Mouse (Mus musculus) megakaryocyte progenitor cell, adult 5-6 weeks (primary cell): ENCODE measurements at regions not wholly inside any gene's neighbourhood (a gene's known extent, or its start where the extent isn't known, plus 50 kb on each side); places are given as distances from the start of the nearest gene placed in this dataset.

ENCODE experiments used
- ATAC-seq: replicated peaks from 2 replicates; pipeline ENCODE4 v1.8.0; 2016; ENCODE audit warnings: mild to moderate bottlenecking, moderate TSS enrichment, inconsistent platforms; ENCODE audit not compliant: poor library complexity

GRCm38 (mm10) chr4:148723208-148723607 lies 80.1 kb downstream of the Gm572 start:
- no peak for ATAC-seq

DNA sequence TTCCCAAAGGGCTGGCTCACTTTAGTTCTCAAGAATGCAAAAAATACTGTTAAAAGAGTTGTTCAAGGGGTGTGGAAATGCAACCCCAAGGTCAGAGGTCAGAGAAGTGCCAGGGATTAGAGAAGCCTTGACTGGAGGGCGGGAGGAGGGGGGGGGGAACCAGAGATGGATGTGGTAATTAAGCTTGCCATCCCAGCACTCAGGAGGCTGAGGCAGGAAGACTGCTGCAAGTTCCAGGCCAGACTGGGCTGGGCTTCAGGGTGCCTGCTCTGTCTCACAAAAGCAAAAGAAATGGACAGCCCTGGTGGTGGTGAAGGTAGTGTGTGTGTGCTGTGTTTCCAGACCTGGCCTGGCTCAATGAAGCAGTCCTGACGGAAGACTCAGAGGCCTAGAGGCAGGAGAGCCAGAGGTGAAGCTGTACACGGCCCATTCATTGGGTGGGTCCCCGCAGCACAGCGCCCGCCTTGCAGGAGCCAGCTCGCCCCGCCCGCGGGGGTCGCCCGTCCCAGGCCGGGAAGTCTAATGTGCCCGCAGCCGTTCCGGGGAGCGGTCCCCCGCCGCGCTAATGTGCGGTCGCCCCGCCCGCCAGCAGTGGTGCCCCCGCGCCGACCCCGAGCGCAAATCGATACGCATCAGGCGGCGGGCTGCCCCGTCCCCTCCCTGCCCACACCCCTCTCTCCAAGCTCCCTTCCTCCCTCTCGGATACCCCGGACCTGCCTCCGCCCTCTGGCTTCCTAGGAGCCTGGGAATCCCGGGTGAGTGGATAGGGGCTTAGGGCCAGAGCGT lies 80.1 kb upstream of the Casz1 start:
- ATAC-seq, result no peak

GRCm38 (mm10) chr4:148728800-148729199 lies 75.4 kb upstream of the Casz1 start:
- ATAC-seq, result no peak

DNA sequence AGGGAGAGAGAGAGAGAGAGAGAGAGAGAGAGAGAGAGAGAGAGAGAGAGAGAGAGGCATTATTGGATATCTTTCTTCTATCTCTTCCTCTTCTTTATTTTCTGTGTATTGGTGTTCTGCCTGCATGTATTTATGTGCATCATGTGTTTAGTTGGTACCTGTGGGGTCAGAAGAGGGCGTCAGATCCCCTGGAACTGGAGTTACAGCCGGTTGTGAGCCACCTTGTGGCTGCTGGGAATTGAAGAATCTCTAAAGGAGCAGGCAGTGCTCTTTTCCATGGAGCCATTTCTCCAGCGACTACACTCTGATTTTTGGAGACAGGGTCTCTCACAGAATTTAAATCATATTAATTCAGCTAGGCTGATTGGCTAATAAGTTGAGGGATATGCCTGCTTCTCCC lies 72.6 kb upstream of the Casz1 start:
- no peak for ATAC-seq

DNA sequence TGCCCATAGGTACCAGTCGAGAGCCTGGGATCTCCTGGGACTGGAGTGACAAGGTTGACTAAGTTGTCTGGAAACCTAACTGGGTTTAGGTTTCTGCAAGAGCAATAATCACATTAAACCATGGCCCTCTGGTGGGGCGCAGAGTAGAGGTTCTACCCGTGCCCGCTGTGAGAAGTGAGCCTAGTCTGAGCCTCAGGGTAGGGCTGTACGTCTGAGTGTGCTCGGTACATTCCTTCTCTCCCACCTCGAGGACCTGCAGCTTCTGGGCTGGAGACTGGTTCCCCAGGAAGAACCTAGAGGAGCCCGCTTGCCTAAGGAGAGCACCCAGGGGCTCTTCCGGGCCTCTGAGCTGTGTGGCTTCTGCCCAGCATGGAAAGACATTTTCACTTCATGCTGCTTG lies 70.2 kb upstream of the Casz1 start:
- ATAC-seq, result no peak

- ATAC-seq, result no peak
Observed at GRCm38 (mm10) chr4:148734547-148734946, 69.7 kb upstream of the Casz1 start.

DNA sequence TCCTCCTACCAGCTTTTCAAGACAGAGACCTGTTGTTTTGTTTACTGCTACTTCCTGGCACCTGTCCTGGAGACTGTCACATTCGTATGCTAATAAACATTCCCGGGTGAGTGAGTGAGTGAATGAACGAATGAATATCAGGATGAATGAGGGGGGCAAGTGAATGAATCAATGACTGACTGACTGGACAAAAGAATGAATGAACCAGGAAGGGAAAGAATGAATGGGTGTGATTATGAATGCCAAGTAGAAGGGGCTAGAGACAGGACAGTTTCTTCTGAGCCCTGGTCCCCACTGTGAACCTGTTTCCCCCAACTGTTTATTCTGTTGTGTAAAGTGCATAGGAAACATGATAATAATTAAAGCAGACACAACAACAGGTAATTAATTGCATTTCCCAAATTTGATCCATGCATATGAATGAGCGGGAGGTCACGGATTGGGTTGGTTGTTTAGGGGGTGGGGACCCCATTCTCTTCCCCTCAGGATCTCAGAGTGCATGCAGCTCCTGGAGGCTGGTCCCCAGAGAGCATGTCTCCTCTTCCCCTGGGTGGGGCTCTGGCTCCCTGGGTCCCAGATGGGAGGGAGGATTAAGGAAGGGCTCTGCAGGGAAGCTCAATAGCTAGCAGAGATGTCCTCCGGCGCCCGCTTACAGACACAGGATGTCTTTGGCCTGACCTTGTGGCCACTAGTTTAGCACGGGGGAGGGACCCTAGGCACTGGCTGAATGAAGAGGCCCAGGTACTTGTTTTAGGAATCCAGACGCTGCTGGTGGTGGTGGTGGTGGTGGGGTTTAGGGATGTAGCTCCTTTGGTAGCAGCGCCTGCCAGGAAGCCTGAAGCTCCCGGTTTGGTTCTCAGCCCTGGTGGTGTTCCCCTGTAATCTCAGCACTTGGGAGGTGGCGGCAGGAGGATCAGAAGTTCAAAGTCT lies 65.4 kb upstream of the Casz1 start:
- no peak for ATAC-seq

- peak; percentile 88 for ATAC-seq
Observed at GRCm38 (mm10) chr4:148742549-148743413, 61.4 kb upstream of the Casz1 start.

DNA sequence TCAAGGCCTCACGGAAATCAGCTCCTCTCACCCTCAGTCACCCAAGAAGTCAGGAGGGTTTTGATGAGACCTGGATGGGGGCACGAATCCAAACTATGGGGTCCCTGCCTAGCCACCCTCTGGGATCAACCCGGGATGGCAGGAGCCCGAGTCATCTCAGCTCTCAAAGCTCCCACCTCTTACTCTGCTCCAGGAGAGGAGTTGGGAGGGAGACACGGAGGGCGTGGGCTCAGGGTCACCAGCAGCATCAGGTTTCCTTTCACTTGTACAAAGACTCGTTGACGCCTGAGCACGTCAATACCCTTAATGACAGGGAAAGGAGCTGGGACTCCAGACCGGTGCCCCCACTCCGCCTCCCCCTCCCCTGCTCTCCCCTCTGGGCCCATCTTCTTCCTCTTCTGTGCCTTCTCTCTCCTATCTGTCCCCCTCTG lies 60.8 kb upstream of the Casz1 start:
- no peak for ATAC-seq

- no peak for ATAC-seq
Observed at GRCm38 (mm10) chr4:148744053-148744452, 60.2 kb upstream of the Casz1 start.

- ATAC-seq, result no peak
Observed at GRCm38 (mm10) chr4:148746460-148747314, 57.5 kb upstream of the Casz1 start.

DNA sequence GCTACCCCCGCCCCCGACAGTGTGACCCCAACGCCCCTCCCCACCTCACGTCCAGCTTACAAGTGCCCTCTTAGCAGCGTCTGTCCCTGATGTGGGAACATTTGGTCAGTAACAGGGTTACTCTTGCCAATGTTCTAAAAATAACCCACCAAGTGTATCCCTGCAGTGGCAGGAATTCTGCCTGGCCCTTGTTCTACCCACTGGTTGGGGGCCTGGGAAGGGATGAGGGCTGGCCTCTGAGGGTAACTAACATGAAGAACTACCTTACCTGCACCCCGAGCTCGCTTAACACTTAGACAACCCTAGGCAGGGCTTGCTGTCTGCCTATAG lies 56.9 kb upstream of the Casz1 start:
- no peak for ATAC-seq

DNA sequence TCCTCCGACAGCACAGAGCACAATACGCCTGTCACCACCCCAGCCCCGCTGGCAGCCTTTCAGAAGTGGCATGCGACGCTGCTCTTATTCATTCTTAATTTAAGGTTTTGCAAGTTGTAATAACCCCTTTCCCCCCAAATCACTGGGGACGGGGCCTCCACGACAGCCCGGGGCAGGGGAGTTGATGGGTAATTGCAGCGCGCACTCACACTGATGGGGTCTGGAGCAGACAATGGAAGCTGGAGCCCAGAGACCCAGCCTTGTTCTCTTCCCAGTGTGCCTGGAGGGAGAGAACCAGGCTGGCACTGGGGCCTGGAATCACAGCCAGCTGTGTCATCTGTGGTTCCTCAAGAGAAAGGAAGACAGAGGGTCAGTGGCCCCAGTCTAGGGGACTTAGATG lies 54.2 kb upstream of the Casz1 start:
- no peak for ATAC-seq

GRCm38 (mm10) chr4:148751591-148751990 lies 52.6 kb upstream of the Casz1 start:
- ATAC-seq, result no peak

GRCm38 (mm10) chr4:148752360-148753093 lies 51.7 kb upstream of the Casz1 start:
- no peak for ATAC-seq

- ATAC-seq, result no peak
Observed at GRCm38 (mm10) chr4:148753143-148753798, 51.0 kb upstream of the Casz1 start.

GRCm38 (mm10) chr4:148753849-148754248 lies 50.4 kb upstream of the Casz1 start:
- ATAC-seq, result no peak
